Comparison of ENCODE assay signal across 10 mouse cellular contexts in genomic region chr2:38348660-38349420, GRCm38 (mm10). TPM values are rescaled to one million over a fixed set of nuclear protein-coding genes. Genes with fewer than 3 reads are reported as not detected.
DNase-seq lines count a peak whose midpoint lies in the region; ATAC-seq lines count a peak whose summit lies in the region.
"Had no signal": no experiment of that assay in that cellular context is flagged by ENCODE, and none has a peak within 500 bp of the region (broad histone marks: within the 10 kb centered on the region; RNA-seq: fewer than 3 reads in every experiment).

No protein-coding gene starts in this region.

- H3K4me2 ChIP-seq in embryonic facial prominence, embryonic 15.5 days (replicated peaks): peak overlapping the region; percentile 51; the same call in 1 of the 2 replicates
- H3K4me2 ChIP-seq in hindbrain, embryonic 14.5 days (replicated peaks): peak overlapping the region; percentile 51
- H3K4me2 ChIP-seq in midbrain, embryonic 14.5 days (ENCODE audit: low read length): peak overlapping the region; percentile 75

- DNase-seq in kidney, postnatal 25 days: peak; percentile 55 to 77
- DNase-seq in kidney, postnatal 10 days: no peak
- no peak for DNase-seq in hindbrain, embryonic 14.5 days (ENCODE audit: low spot score)
- peak; percentile 34 for DNase-seq in midbrain, embryonic 14.5 days
- DNase-seq in cerebellum, adult 9-11 months: no peak
- DNase-seq: lung, postnatal 14 days had no signal

- 0 out of 2 replicates have a peak overlapping the region, but pooled peaks have one; percentile 36 for H3K4me3 ChIP-seq in embryonic facial prominence, embryonic 15.5 days (replicated peaks)
- H3K4me3 ChIP-seq in hindbrain, embryonic 14.5 days (replicated peaks; ENCODE audit: low read length): peak overlapping the region; percentile 25
- H3K4me3 ChIP-seq in midbrain, embryonic 14.5 days (replicated peaks; ENCODE audit: low read depth, low read length): peak overlapping the region; percentile 41

- ATAC-seq in embryonic facial prominence, embryonic 15.5 days (ENCODE audit: insufficient number of reproducible peaks, low FRiP score, low TSS enrichment, low read depth): no peak
- no peak for ATAC-seq in hindbrain, embryonic 14.5 days (ENCODE audit: low FRiP score)
- ATAC-seq in midbrain, embryonic 14.5 days (ENCODE audit: low FRiP score, low TSS enrichment): 0 out of 2 replicates have a peak, but pooled peaks have one; percentile 3
- ATAC-seq in erythroid progenitor cell, adult 5-6 weeks (replicated peaks; ENCODE audit: low FRiP score, poor library complexity, severe bottlenecking): no peak

- no peaks in the 10 kb centered on the region for H3K36me3 ChIP-seq in embryonic facial prominence, embryonic 15.5 days
- no peaks in the 10 kb centered on the region for H3K36me3 ChIP-seq in hindbrain, embryonic 14.5 days (replicated peaks; ENCODE audit: control insufficient read depth, insufficient read depth)
- H3K36me3 ChIP-seq in midbrain, embryonic 14.5 days (ENCODE audit: control insufficient read depth, insufficient read depth, low read length): no peaks in the 10 kb centered on the region

- WGBS in embryonic facial prominence, embryonic 15.5 days: 7% methylated on average over 19 of the region's 19 CpGs
- under 1% methylated on average over 19 of the region's 19 CpGs for WGBS in hindbrain, embryonic 14.5 days
- under 1% methylated on average over 19 of the region's 19 CpGs for WGBS in midbrain, embryonic 14.5 days

- peaks cover 99% of the 10 kb centered on the region for H3K27me3 ChIP-seq in embryonic facial prominence, embryonic 15.5 days
- H3K27me3 ChIP-seq in hindbrain, embryonic 14.5 days (ENCODE audit: control insufficient read depth, insufficient read depth, low read length): peaks cover 99% of the 10 kb centered on the region
- peaks cover 85% of the 10 kb centered on the region for H3K27me3 ChIP-seq in midbrain, embryonic 14.5 days (ENCODE audit: control insufficient read depth, insufficient read depth, low read length)

- no peak overlapping the region for H3K27ac ChIP-seq in embryonic facial prominence, embryonic 15.5 days (replicated peaks)
- peak overlapping the region; percentile 78 for H3K27ac ChIP-seq in hindbrain, embryonic 14.5 days
- H3K27ac ChIP-seq in midbrain, embryonic 14.5 days (replicated peaks; ENCODE audit: low read depth, low read length): peak overlapping the region; percentile 94

- H3K9ac ChIP-seq in embryonic facial prominence, embryonic 15.5 days: no peak overlapping the region
- peak overlapping the region; percentile 53 for H3K9ac ChIP-seq in hindbrain, embryonic 14.5 days
- H3K9ac ChIP-seq in midbrain, embryonic 14.5 days (replicated peaks; ENCODE audit: low read length): peak overlapping the region; percentile 71

- H3K9me3 ChIP-seq in embryonic facial prominence, embryonic 15.5 days (replicated peaks): no peaks in the 10 kb centered on the region
- no peaks in the 10 kb centered on the region for H3K9me3 ChIP-seq in hindbrain, embryonic 14.5 days (ENCODE audit: control insufficient read depth, low read length)
- no peaks in the 10 kb centered on the region for H3K9me3 ChIP-seq in midbrain, embryonic 14.5 days (ENCODE audit: control insufficient read depth, low read length)

- peaks cover 41% of the 10 kb centered on the region for H3K4me1 ChIP-seq in embryonic facial prominence, embryonic 15.5 days
- H3K4me1 ChIP-seq in hindbrain, embryonic 14.5 days (replicated peaks; ENCODE audit: control insufficient read depth, insufficient read depth, low read length): peaks cover 5% of the 10 kb centered on the region; the same call in 1 of the 2 replicates
- peaks cover 40% of the 10 kb centered on the region for H3K4me1 ChIP-seq in midbrain, embryonic 14.5 days (ENCODE audit: control insufficient read depth, insufficient read depth, low read length)

RNA-seq across cellular contexts. Expression of gene Lhx2, which starts 9.8 kb away (rescaled TPM):
- 17.1 and 19.6 TPM in 2 replicates for polyA plus RNA-seq in embryonic facial prominence, embryonic 15.5 days (2015; fragmentation: Nextera tagmentation; extraction: Ambion mirVana)
- polyA plus RNA-seq in hindbrain, embryonic 14.5 days (2014; fragmentation: Nextera tagmentation; extraction: Ambion mirVana): 13.2 and 18.7 TPM in 2 replicates
- polyA plus RNA-seq in midbrain, embryonic 14.5 days (2014; fragmentation: Nextera tagmentation; extraction: Ambion mirVana): 47.8 and 68.9 TPM in 2 replicates
- total RNA-seq in erythroid progenitor cell, adult 5-6 weeks (2015; ENCODE audit: low replicate concordance): not detected in 2 replicates
- not detected in 2 replicates for total RNA-seq in erythroid progenitor cell, adult 5-6 weeks (2017; ENCODE audit: low replicate concordance)
- total RNA-seq: neutrophil, adult 5-6 weeks had no signal
- polyA plus RNA-seq: heart, embryonic 16.5 days had no signal

Comparison
In these comparisons a context has a peak if more than half of its experiments do, and no peak if none do; other contexts are left out.
1. DNase-seq: peak in kidney, postnatal 25 days (2 of 2) and midbrain, embryonic 14.5 days (single experiment); none in kidney, postnatal 10 days (single experiment), hindbrain, embryonic 14.5 days (single experiment) and cerebellum, adult 9-11 months (single experiment).
2. Peak in every context shown above with its lines, with median percentiles within 50 percentile points of each other: H3K4me2 ChIP-seq and H3K4me3 ChIP-seq.